Mouse (Mus musculus) mouse trophoblast stem cell (cell line): ENCODE data around the gene Ghdc.
"Not testable (repeated sequence)": the region's sequence is repeated elsewhere in the genome, so short reads cannot be mapped to it uniquely, and the experiment has no call there.

Experiments
- in situ Hi-C, 2 experiments: fragments of 300-500 bp; cut with MseI, MboI; formaldehyde crosslinking; loops; 2 replicates in 1 of 2; 3 replicates in 1 of 2; pipeline ENCODE4 v1.15.1; 2025

Ghdc gene

GRCm38 (mm10) chr11:100770646-100771408, at the start of gene Ghdc:
Gene Ghdc (minus strand): TSS chr11:100770957.
- in situ Hi-C loops = no loop called here

- in situ Hi-C loops = no loop called here
Observed at GRCm38 (mm10) chr11:100820047-100820446, 49.3 kb upstream of the Ghdc start.

GRCm38 (mm10) chr11:100819626-100820025, 48.9 kb upstream of the Ghdc start:
- in situ Hi-C loops = no loop called here

- in situ Hi-C loops = no loop called here
Observed at GRCm38 (mm10) chr11:100819048-100819447, 48.3 kb upstream of the Ghdc start.

- in situ Hi-C loops = no loop called here
Observed at GRCm38 (mm10) chr11:100818359-100819012, 47.7 kb upstream of the Ghdc start.

- in situ Hi-C loops = no loop called here
Observed at GRCm38 (mm10) chr11:100817311-100817710, 46.6 kb upstream of the Ghdc start.

- in situ Hi-C loops = no loop called here
Observed at GRCm38 (mm10) chr11:100816801-100817200, 46.0 kb upstream of the Ghdc start.

- in situ Hi-C loops = no loop called here
Observed at GRCm38 (mm10) chr11:100816342-100816741, 45.6 kb upstream of the Ghdc start.

- in situ Hi-C loops = no loop called here
Observed at GRCm38 (mm10) chr11:100814498-100814897, 43.7 kb upstream of the Ghdc start.

GRCm38 (mm10) chr11:100811132-100811531, 40.4 kb upstream of the Ghdc start:
- in situ Hi-C loops = no loop called here

- in situ Hi-C loops = no loop called here
Observed at GRCm38 (mm10) chr11:100810516-100810915, 39.8 kb upstream of the Ghdc start.

- in situ Hi-C loops = no loop called here
Observed at GRCm38 (mm10) chr11:100806380-100807305, 35.9 kb upstream of the Ghdc start.

- in situ Hi-C loops = no loop called here
Observed at GRCm38 (mm10) chr11:100805535-100805934, 34.8 kb upstream of the Ghdc start.

GRCm38 (mm10) chr11:100804409-100804808, 33.7 kb upstream of the Ghdc start:
- in situ Hi-C loops = no loop called here

- in situ Hi-C loops = no loop called here
Observed at GRCm38 (mm10) chr11:100799426-100799825, 28.7 kb upstream of the Ghdc start.

GRCm38 (mm10) chr11:100796585-100796984, 25.8 kb upstream of the Ghdc start:
- in situ Hi-C loops = no loop called here

GRCm38 (mm10) chr11:100795386-100795785, 24.6 kb upstream of the Ghdc start:
- in situ Hi-C loops = no loop called here

- in situ Hi-C loops = no loop called here
Observed at GRCm38 (mm10) chr11:100791457-100792049, 20.8 kb upstream of the Ghdc start.

- in situ Hi-C loops = not testable (repeated sequence)
Observed at GRCm38 (mm10) chr11:100790644-100791043, 19.9 kb upstream of the Ghdc start.

- in situ Hi-C loops = no loop called here
Observed at GRCm38 (mm10) chr11:100789702-100790101, 18.9 kb upstream of the Ghdc start.

- in situ Hi-C loops = no loop called here
Observed at GRCm38 (mm10) chr11:100785774-100786173, 15.0 kb upstream of the Ghdc start.

- in situ Hi-C loops = no loop called here
Observed at GRCm38 (mm10) chr11:100784286-100784685, 13.5 kb upstream of the Ghdc start.
